Mouse (Mus musculus): ENCODE measurements around the gene Slc37a1.

DNA sequence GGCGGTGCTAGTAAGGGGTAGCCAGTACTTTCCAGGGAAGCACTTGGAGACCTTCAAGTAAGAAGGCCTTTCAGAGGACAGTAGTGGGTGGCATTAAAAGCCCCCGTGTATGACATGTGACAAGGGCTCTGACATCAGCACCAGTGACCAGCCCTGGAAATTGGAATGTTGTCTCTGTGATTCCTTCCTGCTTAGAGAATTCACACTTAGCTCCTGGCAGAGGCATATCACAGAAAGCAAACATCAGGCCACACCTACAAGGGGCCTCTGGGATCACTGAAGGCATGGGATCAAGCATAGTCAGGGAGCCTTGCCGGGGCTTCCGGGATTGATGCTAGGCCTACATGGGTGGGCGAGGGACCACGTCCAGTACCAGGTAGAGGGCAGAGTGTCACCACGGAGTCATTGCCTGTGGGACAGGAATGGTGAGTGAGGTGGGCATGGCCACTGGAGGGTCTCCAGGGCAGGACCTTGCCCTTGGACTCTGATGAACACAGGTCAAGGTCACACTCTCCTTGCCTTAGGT is 21.8 kb downstream of the Slc37a1 start:
- TF ChIP-seq CTCF (IDR thresholded peaks at IDR 0.05 in 2 of 3, conservative IDR thresholded peaks at IDR 0.05 in 1 of 3; ENCODE audit: control insufficient read depth in 1 of 3, insufficient read depth in 1 of 3, low read depth in 2 of 3, low read length in 3 of 3, poor library complexity in 1 of 3, severe bottlenecking in 1 of 3) = no peak
- no peak for TF ChIP-seq POLR2A (IDR thresholded peaks at IDR 0.05; ENCODE audit: control insufficient read depth in 1 of 2, insufficient read depth in 1 of 2, low read depth in 1 of 2, low read length in 2 of 2, poor library complexity in 1 of 2)
- TF ChIP-seq ZC3H11A (IDR thresholded peaks at IDR 0.05; ENCODE audit: low read depth, low read length) = no peak
- TF ChIP-seq TBP (IDR thresholded peaks at IDR 0.05; ENCODE audit: low read depth, low read length) = no peak
- no peak for TF ChIP-seq EP300 (IDR thresholded peaks at IDR 0.05; ENCODE audit: low read depth in 1 of 2, low read length in 2 of 2)
- no peak for TF ChIP-seq RAD21 (IDR thresholded peaks at IDR 0.05; ENCODE audit: low read depth, low read length)
- no peak for TF ChIP-seq NRF1 (IDR thresholded peaks at IDR 0.05; ENCODE audit: insufficient read depth, low read depth, low read length, poor library complexity, severe bottlenecking)

Data from MEL (cell line).